15 mouse cellular contexts compared by ENCODE assay signal in the genomic region with DNA sequence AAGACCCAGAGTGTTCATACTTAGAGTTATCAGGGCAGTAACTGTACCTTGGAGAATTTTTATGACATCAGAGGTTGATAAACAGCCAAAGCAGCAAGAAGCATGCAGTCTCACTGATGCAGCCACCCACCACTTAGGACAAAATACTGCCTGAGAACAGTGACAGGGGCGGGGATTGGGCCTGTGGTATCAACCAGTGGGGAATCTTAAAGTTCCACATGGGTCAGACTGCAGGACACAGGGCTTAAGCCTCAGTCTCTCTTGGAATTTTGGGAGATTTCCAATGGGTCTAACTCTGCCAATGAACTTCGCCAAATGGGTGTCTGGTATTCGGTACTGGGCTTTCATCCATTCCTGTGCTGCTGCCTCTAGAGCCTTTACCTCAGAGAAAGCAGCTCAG.
"Had no signal": no experiment of that assay in that cellular context is flagged by ENCODE, and none has a peak within 500 bp of the region (broad histone marks: within the 10 kb centered on the region; RNA-seq: fewer than 3 reads in every experiment).

No protein-coding gene starts in this region.

- H3K27ac ChIP-seq: lung, embryonic 15.5 days; macrophage; midbrain, embryonic 13.5 days; midbrain, embryonic 15.5 days; neural tube, embryonic 12.5 days; stomach, embryonic 15.5 days; stomach, postnatal 0 days had no signal

- H3K4me3 ChIP-seq: lung, embryonic 15.5 days; megakaryocyte, embryonic 14.5 days; midbrain, embryonic 13.5 days; midbrain, embryonic 15.5 days; neural tube, embryonic 12.5 days; stomach, embryonic 15.5 days had no signal

- DNase-seq: lung, adult 2 months; lung, postnatal 14 days; lung, postnatal 36 days; right cerebral cortex, postnatal 14 days; thymus, adult 2 months; thymus, postnatal 25 days; thymus, postnatal 4 days had no signal
